Mouse (Mus musculus) small intestine, adult 2 months (tissue): ENCODE results near the gene Rdm1. TPM values are rescaled to one million over a fixed set of nuclear protein-coding genes. Genes with fewer than 3 reads are reported as not detected.
A peak's percentile ranks its signal among the peaks of the same experiment; 100 is the strongest.
"Not testable (repeated sequence)": the region's sequence is repeated elsewhere in the genome, so short reads cannot be mapped to it uniquely, and the experiment has no call there.

Experiments used
- H3K27ac ChIP-seq: fragments of 200-500 bp; 2 replicates; pipeline ENCODE4 v1.5.1; 2012; ENCODE audit warnings: low read depth, low read length, control low read depth, inconsistent platforms; ENCODE audit not compliant: insufficient read depth
- H3K27me3 ChIP-seq: fragments of 200-500 bp; 2 replicates; pipeline ENCODE4 v1.6.1; 2012; ENCODE audit warnings: mild to moderate bottlenecking, moderate library complexity, low read length, inconsistent platforms; ENCODE audit not compliant: control insufficient read depth, insufficient read depth
- H3K36me3 ChIP-seq: fragments of 200-500 bp; 2 replicates; pipeline ENCODE4 v1.6.1; 2012; ENCODE audit warnings: mild to moderate bottlenecking, low read length, control low read depth, inconsistent platforms; ENCODE audit not compliant: control insufficient read depth, insufficient read depth
- H3K4me1 ChIP-seq: fragments of 200-500 bp; 2 replicates; pipeline ENCODE4 v1.6.1; 2012; ENCODE audit warnings: low read length, inconsistent platforms, mixed read lengths; ENCODE audit not compliant: control insufficient read depth, insufficient read depth, insufficient read length
- H3K4me3 ChIP-seq: fragments of 200-500 bp; 2 replicates; pipeline ENCODE4 v1.5.1; 2012; ENCODE audit warnings: low read depth, mild to moderate bottlenecking, control low read depth, inconsistent platforms, low read length, moderate library complexity
- CTCF ChIP-seq: fragments of 200-500 bp; IDR thresholded peaks from 2 replicates; pipeline ENCODE4 v1.5.1; 2012; ENCODE audit warnings: low read depth, mild to moderate bottlenecking, control low read depth, inconsistent platforms, low read length, moderate library complexity, mixed read lengths; ENCODE audit not compliant: insufficient replicate concordance, insufficient read length; ENCODE audit errors: extremely low read depth
- POLR2A ChIP-seq: fragments of 200-500 bp; IDR thresholded peaks from 2 replicates; pipeline ENCODE4 v1.6.1; 2012; ENCODE audit warnings: low read depth, mild to moderate bottlenecking, control low read depth, inconsistent platforms, low read length, moderate library complexity
- WGBS: fragments of 180-500 bp; shearing (Covaris S2); methylation state at CpG from one replicate; pipeline ENCODE4 v1.1.7; 2018; 5-methylcytosine and 5-hydroxymethylcytosine counted together
- polyA plus RNA-seq: library from polyadenylated mRNA; depleted of rRNA; stranded (reverse); fragments of >200 nt; gene quantifications from 2 replicates; pipeline ENCODE4 v1.2.3, GENCODE M21; 2012; rRNA removed

The Rdm1 gene
- 6.3 and 12.4 TPM in 2 replicates for polyA plus RNA-seq

GRCm38 (mm10) chr11:101626995-101627856, at the start of gene Rdm1:
Rdm1 (plus strand) TSS chr11:101627195.
- under 1% methylated on average over 34 of the region's 34 CpGs for WGBS
- no peaks in the 10 kb centered on the region for H3K27me3 ChIP-seq
- no peaks in the 10 kb centered on the region for H3K4me1 ChIP-seq
- no peaks in the 10 kb centered on the region for H3K36me3 ChIP-seq
- peak within 1 kb of the TSS; percentile 74 for H3K4me3 ChIP-seq
- peak; percentile 61; the same call in 1 of the 2 replicates for TF ChIP-seq POLR2A
- TF ChIP-seq CTCF: no peak
- peak within 1 kb of the TSS; percentile 96 for H3K27ac ChIP-seq

DNA sequence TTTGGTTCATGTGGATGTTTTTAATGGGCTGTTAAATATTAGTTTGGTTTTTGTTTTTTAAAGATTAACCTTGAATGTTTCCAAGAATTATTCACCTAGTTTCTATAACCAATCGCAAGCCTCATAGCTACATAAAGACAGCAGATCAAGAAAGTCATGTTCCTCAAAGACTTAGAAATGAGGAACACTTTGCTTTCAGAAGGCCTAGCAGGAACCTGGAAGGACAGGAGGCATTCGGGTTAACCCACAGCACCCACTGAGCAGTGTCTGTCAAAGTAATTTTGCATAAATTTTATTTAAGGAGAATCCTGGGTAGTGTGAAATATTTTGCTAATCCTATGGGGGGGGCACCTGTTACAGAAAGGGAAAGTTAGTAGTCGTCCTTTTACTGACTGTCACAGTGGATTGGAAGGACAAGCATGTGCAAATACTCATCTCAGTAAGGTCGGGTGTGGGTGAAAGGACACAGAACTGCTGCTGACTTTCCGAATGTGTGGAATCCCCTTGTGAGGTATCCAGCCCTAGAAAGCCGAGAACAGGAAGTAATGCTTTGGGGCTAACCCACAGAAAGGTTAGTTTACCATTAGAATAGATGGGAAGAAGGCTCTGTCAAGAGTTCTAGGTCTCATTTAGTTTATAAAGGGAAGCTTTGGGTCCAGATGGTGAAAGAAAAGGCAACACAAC, 45.8 kb upstream of the Rdm1 start:
- H3K27ac ChIP-seq: 0 out of 2 replicates have a peak overlapping the region, but pooled peaks have one; percentile 16
- no peaks in the 10 kb centered on the region; the same call in 1 of the 2 replicates for H3K4me1 ChIP-seq
- TF ChIP-seq POLR2A: no peak
- TF ChIP-seq CTCF: no peak
- 65% methylated on average over 6 of the region's 6 CpGs for WGBS
- no peak overlapping the region for H3K4me3 ChIP-seq
- no peaks in the 10 kb centered on the region for H3K27me3 ChIP-seq
- H3K36me3 ChIP-seq: peaks cover 45% of the 10 kb centered on the region

DNA sequence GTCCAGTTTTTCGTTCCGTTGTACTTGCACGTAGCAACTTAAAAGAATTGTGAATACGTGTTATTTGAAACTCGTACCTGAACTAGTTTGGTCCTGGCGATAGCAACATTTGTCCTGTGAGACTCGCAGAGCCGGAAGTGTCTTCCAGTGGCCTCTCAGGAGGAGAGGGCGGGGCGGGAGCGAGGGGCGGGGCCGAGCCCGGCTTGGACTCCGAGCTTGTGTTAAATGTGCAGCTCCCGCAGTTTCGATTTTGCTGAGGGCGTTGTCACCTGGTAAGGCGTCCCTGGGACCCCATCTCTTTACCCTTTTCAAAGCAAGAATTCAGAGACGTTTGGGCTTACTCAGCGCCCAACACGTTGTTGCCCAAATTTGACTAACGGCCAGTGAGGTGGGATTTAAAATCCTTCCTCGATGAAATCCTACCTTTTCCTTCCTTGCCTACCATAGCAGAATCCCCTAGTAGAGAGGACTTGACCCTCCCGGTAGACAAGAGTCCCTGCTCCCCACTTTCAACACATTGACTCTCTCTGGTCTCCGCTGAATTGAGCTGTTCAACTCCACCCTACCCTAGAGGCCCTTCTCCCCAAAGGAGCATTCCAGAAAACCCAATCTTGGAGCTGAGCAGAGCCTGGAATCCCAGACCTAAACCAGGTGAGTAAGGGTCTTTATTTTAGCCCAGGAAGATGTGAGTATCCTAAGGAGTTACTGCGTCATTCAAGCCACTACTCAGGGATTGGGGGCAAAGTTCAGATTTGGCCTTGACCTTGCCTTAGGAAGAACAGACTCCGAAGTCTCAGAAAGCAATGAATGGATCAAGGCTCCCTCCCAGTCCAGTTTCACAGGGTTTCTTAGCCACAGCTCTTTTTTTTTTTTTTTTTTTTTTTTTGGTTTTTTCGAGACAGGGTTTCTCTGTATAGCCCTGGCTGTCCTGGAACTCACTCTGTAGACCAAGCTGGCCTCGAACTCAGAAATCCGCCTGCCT, 44.6 kb upstream of the Rdm1 start, which contains the start of gene Tmem106a:
Gene Tmem106a, plus strand, starts transcription at position 189 of the 982 bp plus-strand sequence.
- 10% methylated on average over 30 of the region's 31 CpGs for WGBS
- H3K36me3 ChIP-seq: peaks cover 45% of the 10 kb centered on the region
- H3K27me3 ChIP-seq: no peaks in the 10 kb centered on the region
- H3K4me3 ChIP-seq: peak within 1 kb of the TSS; percentile 63
- H3K27ac ChIP-seq: peak within 1 kb of the TSS; percentile 98
- no peak for TF ChIP-seq CTCF
- peak; percentile 72 for TF ChIP-seq POLR2A
- no peaks in the 10 kb centered on the region; the same call in 1 of the 2 replicates for H3K4me1 ChIP-seq

- TF ChIP-seq POLR2A (no peak), CTCF (no peak)
- Histone ChIP-seq H3K4me1 (peaks cover 3% of the 10 kb centered on the region; the same call in 1 of the 2 replicates), H3K27me3 (no peaks in the 10 kb centered on the region), H3K27ac (peak overlapping the region; percentile 98), H3K36me3 (peaks cover 41% of the 10 kb centered on the region), H3K4me3 (peak overlapping the region; percentile 63)
- WGBS: 83% methylated on average over 2 of the region's 2 CpGs
These were observed 43.8 kb upstream of the Rdm1 start for GRCm38 (mm10) chr11:101583205-101583604.

DNA sequence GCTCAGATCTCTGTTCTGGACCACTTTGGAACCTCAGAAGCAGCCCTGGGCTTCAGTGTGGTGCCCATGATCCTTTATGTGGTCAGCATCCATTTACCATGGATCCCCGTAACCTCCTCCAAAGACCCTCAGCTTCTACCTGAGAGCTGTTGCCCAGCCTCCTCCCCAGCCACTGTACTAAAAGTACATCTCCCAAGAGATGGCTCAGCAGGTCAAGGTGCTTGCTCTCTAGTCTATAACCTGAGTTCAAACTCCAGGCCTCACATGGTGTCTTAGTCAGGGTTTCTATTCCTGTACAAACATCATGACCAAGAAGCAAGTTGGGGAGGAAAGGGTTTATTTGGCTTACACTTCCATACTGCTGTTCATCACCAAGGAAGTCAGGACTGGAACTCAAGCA, 42.0 kb upstream of the Rdm1 start:
- H3K4me1 ChIP-seq: peaks cover 14% of the 10 kb centered on the region
- H3K4me3 ChIP-seq, H3K27me3 ChIP-seq: not testable (repeated sequence)
- peak overlapping the region; percentile 85 for H3K27ac ChIP-seq
- peaks cover 38% of the 10 kb centered on the region for H3K36me3 ChIP-seq
- WGBS: 94% methylated on average over 1 of the region's 1 CpGs

DNA sequence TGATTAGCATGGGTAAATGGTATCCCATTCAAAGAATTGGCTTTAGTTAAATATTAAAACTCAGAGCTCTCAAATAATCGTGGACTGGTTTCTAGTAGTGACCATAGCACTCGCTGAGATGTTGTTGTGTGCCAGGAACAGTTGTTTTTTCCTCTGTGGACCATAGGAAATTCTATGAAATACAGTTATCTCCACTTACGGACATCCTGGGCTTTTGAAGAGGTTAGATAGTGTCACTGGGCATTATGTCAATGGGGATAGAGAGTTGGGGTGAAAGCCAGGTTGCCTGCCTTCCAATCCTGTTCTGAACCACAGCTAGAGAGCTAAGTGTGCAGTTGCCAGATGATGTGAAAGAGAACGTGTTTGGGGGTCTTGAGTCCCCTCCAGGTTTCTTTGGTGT, 41.2 kb upstream of the Rdm1 start:
- Histone ChIP-seq H3K36me3 (peaks cover 31% of the 10 kb centered on the region), H3K27ac (no peak overlapping the region), H3K4me3 (no peak overlapping the region), H3K27me3 (no peaks in the 10 kb centered on the region), H3K4me1 (peaks cover 16% of the 10 kb centered on the region)
- TF ChIP-seq POLR2A (no peak), CTCF (no peak)
- 66% methylated on average over 4 of the region's 4 CpGs for WGBS
